Mouse (Mus musculus) forebrain, embryonic 14.5 days (tissue): ENCODE data around the gene Asxl1. TPM values are rescaled to one million over a fixed set of nuclear protein-coding genes. Genes with fewer than 3 reads are reported as not detected.

Source experiments
- ATAC-seq: fragments of 200-750 bp; cut with Nextera tagmentation; 2 replicates; pipeline ENCODE4 v1.8.0; 2017; ENCODE audit warnings: mild to moderate bottlenecking, moderate library complexity
- DNase-seq: peaks from one replicate; pipeline ENCODE4 v3.0.0-alpha.2; 2015; ENCODE audit warnings: low spot score
- H3K27ac ChIP-seq: fragments of 300-500 bp; sonication (generic); 2 replicates; pipeline ENCODE4 v1.5.1; 2014; ENCODE audit warnings: low read depth, mild to moderate bottlenecking, control low read depth, low read length, moderate library complexity
- H3K27me3 ChIP-seq: fragments of 300-500 bp; sonication (generic); replicated peaks from 2 replicates; pipeline ENCODE4 v1.6.1; 2014; ENCODE audit warnings: low read length, control low read depth, mixed read lengths; ENCODE audit not compliant: control insufficient read depth, insufficient read depth
- H3K36me3 ChIP-seq: fragments of 300-500 bp; sonication (generic); 2 replicates; pipeline ENCODE4 v1.6.1; 2014; ENCODE audit warnings: low read length, control low read depth; ENCODE audit not compliant: control insufficient read depth, insufficient read depth
- H3K4me1 ChIP-seq: fragments of 300-500 bp; sonication (generic); 2 replicates; pipeline ENCODE4 v1.6.1; 2014; ENCODE audit warnings: antibody characterized with exemption, low read length, control low read depth; ENCODE audit not compliant: control insufficient read depth, insufficient read depth
- H3K4me2 ChIP-seq: fragments of 300-500 bp; sonication (generic); 2 replicates; pipeline ENCODE4 v1.6.1; 2014; ENCODE audit warnings: mild to moderate bottlenecking, control low read depth, low read length
- H3K4me3 ChIP-seq: fragments of 300-500 bp; sonication (generic); 2 replicates; pipeline ENCODE4 v1.5.1; 2014; ENCODE audit warnings: low read depth, low read length, control low read depth
- H3K9ac ChIP-seq: fragments of 300-500 bp; sonication (generic); 2 replicates; pipeline ENCODE4 v1.6.1; 2014; ENCODE audit warnings: mild to moderate bottlenecking, low read length, control low read depth, moderate library complexity
- H3K9me3 ChIP-seq: fragments of 300-500 bp; sonication (generic); replicated peaks from 2 replicates; pipeline ENCODE4 v1.6.1; 2016; ENCODE audit warnings: low read length, control low read depth, mixed read lengths; ENCODE audit not compliant: control insufficient read depth
- WGBS: fragments of 180-500 bp; shearing (Covaris S2); extraction: QIAGEN DNeasy Blood & Tissue Kit; methylation state at CpG from one replicate; pipeline ENCODE4 v1.1.7; 2014; 5-methylcytosine and 5-hydroxymethylcytosine counted together
- polyA plus RNA-seq: library from polyadenylated mRNA; unstranded; fragments of >200 nt; fragmentation: Nextera tagmentation; extraction: Ambion mirVana; gene quantifications from 2 replicates; pipeline ENCODE4 v1.2.1, GENCODE M21; 2014

The Asxl1 gene
- polyA plus RNA-seq, 1 experiment from 2014 or later, result 13.6 TPM

DNA sequence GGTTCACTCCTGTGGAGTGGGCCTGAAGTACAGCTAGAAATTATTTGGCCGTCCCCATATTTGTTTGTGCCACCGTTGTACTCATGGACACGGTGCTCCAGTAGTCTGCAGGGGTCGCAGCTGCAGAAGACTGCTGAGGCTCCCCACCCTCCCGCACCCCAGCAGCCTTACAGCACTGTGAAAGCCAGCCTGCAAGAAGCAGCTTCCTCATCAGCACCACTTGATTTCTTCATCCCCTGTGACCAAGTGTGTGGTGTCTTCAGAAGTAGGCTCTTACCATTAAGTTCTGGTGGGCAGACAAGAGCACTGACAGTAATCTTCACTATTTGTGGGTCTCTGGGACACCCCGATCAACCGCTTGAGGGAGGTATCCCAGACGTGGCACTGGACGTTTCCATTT, 32.7 kb upstream of the Asxl1 start:
- no peak for ATAC-seq
- no peak overlapping the region for H3K4me2 ChIP-seq
- H3K27me3 ChIP-seq, result no peaks in the 10 kb centered on the region
- no peak for DNase-seq
- 86% methylated on average over 9 of the region's 9 CpGs for WGBS
- no peaks in the 10 kb centered on the region for H3K4me1 ChIP-seq
- no peak overlapping the region for H3K4me3 ChIP-seq
- no peaks in the 10 kb centered on the region for H3K9me3 ChIP-seq
- H3K9ac ChIP-seq, result no peak overlapping the region
- peaks cover 13% of the 10 kb centered on the region for H3K36me3 ChIP-seq
- H3K27ac ChIP-seq, result no peak overlapping the region

DNA sequence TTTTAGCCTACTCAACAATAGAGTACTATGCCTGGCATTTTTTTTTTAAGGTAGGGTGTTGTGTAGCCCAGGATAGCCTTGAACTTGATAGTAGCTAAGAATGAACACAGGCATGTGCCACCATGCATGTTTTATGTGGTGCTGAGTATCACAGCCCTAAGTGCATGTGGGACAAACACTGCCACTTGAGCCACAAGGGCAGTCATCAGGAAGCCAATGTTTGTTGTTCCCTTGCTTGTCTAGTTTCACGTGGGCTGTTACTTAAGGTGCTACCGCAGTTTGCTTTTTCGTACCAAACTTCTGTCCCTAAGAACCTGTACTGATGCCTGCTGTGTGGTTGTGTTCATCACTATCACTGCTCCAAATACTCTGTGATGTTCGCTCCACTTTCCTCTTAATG, 27.2 kb upstream of the Asxl1 start:
- Histone ChIP-seq H3K27ac (no peak overlapping the region), H3K4me3 (no peak overlapping the region), H3K27me3 (no peaks in the 10 kb centered on the region), H3K9me3 (no peaks in the 10 kb centered on the region), H3K4me2 (no peak overlapping the region), H3K36me3 (peaks cover 53% of the 10 kb centered on the region), H3K4me1 (no peaks in the 10 kb centered on the region), H3K9ac (no peak overlapping the region)
- 95% methylated on average over 4 of the region's 4 CpGs for WGBS
- DNase-seq (no peak), ATAC-seq (no peak)

- no peak overlapping the region for H3K9ac ChIP-seq
- H3K4me3 ChIP-seq, result no peak overlapping the region
- H3K4me2 ChIP-seq, result no peak overlapping the region
- H3K4me1 ChIP-seq, result no peaks in the 10 kb centered on the region
- WGBS, result 86% methylated on average over 8 of the region's 8 CpGs
- DNase-seq, result no peak
- no peaks in the 10 kb centered on the region for H3K9me3 ChIP-seq
- H3K27me3 ChIP-seq, result no peaks in the 10 kb centered on the region
- H3K36me3 ChIP-seq, result peaks cover 61% of the 10 kb centered on the region
- ATAC-seq, result no peak
- no peak overlapping the region for H3K27ac ChIP-seq
These were observed 26.5 kb upstream of the Asxl1 start for GRCm38 (mm10) chr2:153319036-153319643.

DNA sequence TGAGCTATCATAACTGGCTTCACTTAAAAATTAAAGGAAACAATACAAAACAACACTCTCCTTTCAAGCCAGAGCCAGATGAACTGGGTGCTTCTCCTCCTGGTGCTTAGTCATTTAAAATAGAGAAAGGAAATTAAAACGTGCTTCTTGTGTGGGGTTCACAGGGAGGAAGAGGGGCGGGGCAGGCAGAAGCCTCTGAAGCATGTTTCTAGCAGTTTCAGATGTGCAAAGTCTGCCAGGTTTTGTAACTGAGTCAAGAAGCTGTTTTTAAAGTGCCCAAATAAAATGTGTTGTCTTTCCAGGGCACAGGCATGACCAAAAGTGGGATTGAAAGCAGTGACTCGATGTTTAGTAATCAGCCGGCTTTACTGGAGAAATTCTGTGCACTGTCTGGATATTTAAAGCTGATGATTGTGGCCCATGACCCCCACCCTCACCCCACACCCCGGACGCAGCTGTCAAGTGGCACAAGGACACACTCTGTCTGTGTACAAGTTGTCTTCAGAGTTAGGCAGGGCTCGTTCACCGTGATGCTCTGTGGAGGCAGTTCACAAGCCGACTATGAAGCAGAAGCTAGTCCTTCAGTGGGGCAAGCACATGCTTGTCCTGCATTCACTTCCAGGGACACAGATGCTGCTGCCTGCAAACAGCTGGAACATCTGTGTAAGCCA, 19.8 kb upstream of the Asxl1 start:
- no peak overlapping the region for H3K27ac ChIP-seq
- ATAC-seq (no peak), DNase-seq (no peak)
- H3K9ac ChIP-seq, result no peak overlapping the region
- H3K27me3 ChIP-seq, result no peaks in the 10 kb centered on the region
- H3K36me3 ChIP-seq, result peaks cover 79% of the 10 kb centered on the region
- H3K4me2 ChIP-seq, result no peak overlapping the region
- 86% methylated on average over 9 of the region's 9 CpGs for WGBS
- no peaks in the 10 kb centered on the region for H3K9me3 ChIP-seq
- H3K4me3 ChIP-seq, result no peak overlapping the region
- H3K4me1 ChIP-seq, result no peaks in the 10 kb centered on the region

- DNase-seq (no peak), ATAC-seq (no peak)
- Histone ChIP-seq H3K27ac (no peak overlapping the region), H3K27me3 (no peaks in the 10 kb centered on the region), H3K9me3 (no peaks in the 10 kb centered on the region), H3K36me3 (peaks cover 51% of the 10 kb centered on the region), H3K4me2 (no peak overlapping the region), H3K9ac (no peak overlapping the region), H3K4me1 (no peaks in the 10 kb centered on the region), H3K4me3 (no peak overlapping the region)
- 94% methylated on average over 5 of the region's 5 CpGs for WGBS
These were observed 13.4 kb upstream of the Asxl1 start for GRCm38 (mm10) chr2:153332271-153332670.

DNA sequence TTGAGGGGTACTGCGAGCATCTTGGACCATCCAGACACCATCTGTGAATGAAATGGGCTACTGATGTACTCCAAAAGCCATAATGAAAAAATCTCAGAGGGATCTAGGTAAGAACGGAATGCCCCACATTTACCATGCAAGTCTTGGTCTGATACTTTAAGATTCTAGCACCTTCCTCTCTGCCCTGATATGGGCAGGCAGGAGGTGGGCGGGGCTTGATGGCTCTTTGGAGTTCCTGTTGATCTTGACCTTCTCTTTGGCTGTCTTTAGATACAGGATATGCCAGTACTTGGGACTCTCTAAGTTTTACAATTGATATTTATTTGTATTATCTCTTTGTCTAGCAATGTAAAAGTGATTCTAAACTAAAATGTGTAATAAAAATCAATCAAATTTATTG, 12.6 kb upstream of the Asxl1 start:
- H3K27me3 ChIP-seq, result no peaks in the 10 kb centered on the region
- H3K36me3 ChIP-seq, result peaks cover 50% of the 10 kb centered on the region
- H3K4me2 ChIP-seq, result no peak overlapping the region
- ATAC-seq (no peak), DNase-seq (no peak)
- no peaks in the 10 kb centered on the region for H3K9me3 ChIP-seq
- H3K4me1 ChIP-seq, result no peaks in the 10 kb centered on the region
- 95% methylated on average over 3 of the region's 3 CpGs for WGBS
- no peak overlapping the region for H3K9ac ChIP-seq
- no peak overlapping the region for H3K4me3 ChIP-seq
- H3K27ac ChIP-seq, result no peak overlapping the region

- no peak for ATAC-seq
- H3K4me1 ChIP-seq, result no peaks in the 10 kb centered on the region
These were observed 11.8 kb upstream of the Asxl1 start for GRCm38 (mm10) chr2:153333822-153334232.

GRCm38 (mm10) chr2:153334281-153334680, 11.3 kb upstream of the Asxl1 start:
- H3K9me3 ChIP-seq, result no peaks in the 10 kb centered on the region
- ATAC-seq (no peak), DNase-seq (no peak)
- H3K36me3 ChIP-seq, result peaks cover 41% of the 10 kb centered on the region
- H3K4me3 ChIP-seq, result no peak overlapping the region
- no peak overlapping the region for H3K9ac ChIP-seq
- H3K4me2 ChIP-seq, result no peak overlapping the region
- no peaks in the 10 kb centered on the region for H3K4me1 ChIP-seq
- no peak overlapping the region for H3K27ac ChIP-seq
- H3K27me3 ChIP-seq, result no peaks in the 10 kb centered on the region
- 85% methylated on average over 3 of the region's 3 CpGs for WGBS

More at GRCm38 (mm10) chr2:153333822-153334232, 11.8 kb upstream of the Asxl1 start:
- Histone ChIP-seq H3K27ac (no peak overlapping the region), H3K9ac (no peak overlapping the region), H3K4me3 (no peak overlapping the region), H3K36me3 (peaks cover 43% of the 10 kb centered on the region), H3K27me3 (no peaks in the 10 kb centered on the region), H3K4me2 (no peak overlapping the region), H3K9me3 (no peaks in the 10 kb centered on the region)
- WGBS, result 94% methylated on average over 6 of the region's 6 CpGs
- DNase-seq, result no peak

DNA sequence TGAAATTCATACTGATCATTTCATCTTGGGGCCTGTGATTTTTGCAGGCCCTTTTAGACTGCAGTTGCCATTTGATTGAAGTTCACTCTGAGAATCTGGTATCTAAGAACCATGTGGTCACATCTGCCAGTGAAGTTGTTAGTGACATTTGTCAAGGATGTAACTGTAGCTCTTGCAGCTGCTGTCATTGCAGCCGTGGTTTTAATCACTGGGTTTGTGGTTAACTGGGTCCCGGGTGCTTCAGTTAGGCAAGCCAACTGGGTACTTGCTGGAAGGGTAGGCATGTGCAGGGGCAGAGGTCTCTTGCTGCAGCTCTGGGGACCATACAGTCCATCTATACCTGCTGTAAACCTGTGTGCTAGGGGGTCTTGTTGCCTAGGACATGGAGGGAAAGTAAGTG, 9.5 kb upstream of the Asxl1 start:
- Histone ChIP-seq H3K9me3 (no peaks in the 10 kb centered on the region), H3K9ac (no peak overlapping the region), H3K36me3 (peaks cover 23% of the 10 kb centered on the region), H3K27ac (no peak overlapping the region), H3K4me3 (no peak overlapping the region), H3K4me2 (no peak overlapping the region), H3K27me3 (no peaks in the 10 kb centered on the region), H3K4me1 (no peaks in the 10 kb centered on the region)
- DNase-seq (no peak), ATAC-seq (no peak)
- WGBS, result 88% methylated on average over 2 of the region's 2 CpGs
